Mouse (Mus musculus) E14TG2a.4 (cell line): ENCODE results near the gene Olfr1383.
A peak's percentile ranks its signal among the peaks of the same experiment; 100 is the strongest.
"Not testable (repeated sequence)": the region's sequence is repeated elsewhere in the genome, so short reads cannot be mapped to it uniquely, and the experiment has no call there.

Experiments
- CTCF ChIP-seq: conservative IDR thresholded peaks from 2 replicates; pipeline ENCODE4 v1.5.1; 2014; ENCODE audit warnings: low read length
- POU5F1 ChIP-seq: IDR thresholded peaks from 2 replicates; pipeline ENCODE4 v1.6.1; 2014; ENCODE audit warnings: low read length, borderline replicate concordance

- TF ChIP-seq CTCF, result peak; percentile 54
- TF ChIP-seq POU5F1, result not testable (repeated sequence)
Measured at GRCm38 (mm10) chr11:49575054-49575453, 55.6 kb downstream of the Olfr1383 start.
